ENCODE assay signal across 12 mouse cellular contexts in genomic region chr7:112055901-112056625, GRCm38 (mm10). TPM values are rescaled to one million over a fixed set of nuclear protein-coding genes. Genes with fewer than 3 reads are reported as not detected.
DNase-seq lines count a peak whose midpoint lies in the region; ATAC-seq lines count a peak whose summit lies in the region.
"Had no signal": no experiment of that assay in that cellular context is flagged by ENCODE, and none has a peak within 500 bp of the region (broad histone marks: within the 10 kb centered on the region; RNA-seq: fewer than 3 reads in every experiment).

No protein-coding gene starts in this region.

- no peak overlapping the region for H3K27ac ChIP-seq in kidney, embryonic 15.5 days
- no peak overlapping the region for H3K27ac ChIP-seq in stomach, embryonic 15.5 days
- no peak overlapping the region for H3K27ac ChIP-seq in forebrain, embryonic 13.5 days
- H3K27ac ChIP-seq: limb, embryonic 15.5 days had no signal

- H3K4me1 ChIP-seq in kidney, embryonic 15.5 days, result no peaks in the 10 kb centered on the region
- H3K4me1 ChIP-seq in stomach, embryonic 15.5 days, result no peaks in the 10 kb centered on the region
- no peaks in the 10 kb centered on the region for H3K4me1 ChIP-seq in forebrain, embryonic 13.5 days
- H3K4me1 ChIP-seq: limb, embryonic 15.5 days had no signal

- no peak overlapping the region for H3K4me3 ChIP-seq in kidney, embryonic 15.5 days (replicated peaks)
- no peak overlapping the region for H3K4me3 ChIP-seq in stomach, embryonic 15.5 days (replicated peaks)
- no peak overlapping the region for H3K4me3 ChIP-seq in forebrain, embryonic 13.5 days
- H3K4me3 ChIP-seq: limb, embryonic 15.5 days had no signal

- 72% methylated on average over 8 of the region's 8 CpGs for WGBS in kidney, embryonic 15.5 days
- 68% methylated on average over 8 of the region's 8 CpGs for WGBS in stomach, embryonic 15.5 days
- WGBS in forebrain, embryonic 13.5 days, result 87% methylated on average over 8 of the region's 8 CpGs

- H3K4me2 ChIP-seq in kidney, embryonic 15.5 days, result no peak overlapping the region
- H3K4me2 ChIP-seq in stomach, embryonic 15.5 days, result no peak overlapping the region
- H3K4me2 ChIP-seq in forebrain, embryonic 13.5 days, result no peak overlapping the region
- H3K4me2 ChIP-seq: limb, embryonic 15.5 days had no signal

- peak; percentile 62; the same call in 1 of the 2 replicates for ATAC-seq in kidney, embryonic 15.5 days (replicated peaks; ENCODE audit: low FRiP score)
- ATAC-seq in stomach, embryonic 15.5 days (ENCODE audit: insufficient read depth, low FRiP score, low read depth), result peak; percentile 53; the same call in 1 of the 2 replicates
- no peak for ATAC-seq in forebrain, embryonic 13.5 days

- H3K9me3 ChIP-seq in kidney, embryonic 15.5 days (replicated peaks), result no peaks in the 10 kb centered on the region
- H3K9me3 ChIP-seq in stomach, embryonic 15.5 days, result no peaks in the 10 kb centered on the region
- no peaks in the 10 kb centered on the region for H3K9me3 ChIP-seq in forebrain, embryonic 13.5 days (replicated peaks)
- H3K9me3 ChIP-seq: limb, embryonic 15.5 days had no signal

- intact Hi-C loops in gastrocnemius, postnatal 14 days (cut with DNase I; ENCODE audit: low total_unique reads), result no loop called here

- peak; percentile 61 for DNase-seq in adrenal gland, adult 2 months
- DNase-seq in adrenal gland, postnatal 25 days, result no peak
- peak; percentile 54 to 75 for DNase-seq in lung, adult 18-20 months
- no peak for DNase-seq in heart, adult 8-10 months (ENCODE audit: low spot score)
- DNase-seq in gastrocnemius, postnatal 14 days, result no peak
- DNase-seq: B cell, adult 2 months; embryo, embryonic 11 days; gastrocnemius, postnatal 36 days had no signal

- no peaks in the 10 kb centered on the region for H3K27me3 ChIP-seq in kidney, embryonic 15.5 days
- H3K27me3 ChIP-seq in stomach, embryonic 15.5 days (replicated peaks), result no peaks in the 10 kb centered on the region
- no peaks in the 10 kb centered on the region for H3K27me3 ChIP-seq in forebrain, embryonic 13.5 days
- H3K27me3 ChIP-seq: limb, embryonic 15.5 days had no signal

- H3K36me3 ChIP-seq in kidney, embryonic 15.5 days, result peaks cover 49% of the 10 kb centered on the region
- peaks cover 4% of the 10 kb centered on the region for H3K36me3 ChIP-seq in stomach, embryonic 15.5 days
- H3K36me3 ChIP-seq in forebrain, embryonic 13.5 days (ENCODE audit: poor library complexity, severe bottlenecking), result peaks cover 34% of the 10 kb centered on the region

- no peak overlapping the region for H3K9ac ChIP-seq in kidney, embryonic 15.5 days
- H3K9ac ChIP-seq in stomach, embryonic 15.5 days, result no peak overlapping the region
- no peak overlapping the region for H3K9ac ChIP-seq in forebrain, embryonic 13.5 days
- H3K9ac ChIP-seq: limb, embryonic 15.5 days had no signal

RNA-seq across cellular contexts. Expression of gene Usp47, which starts 32.8 kb away (rescaled TPM):
- 10 to 100 TPM; 58.8 to 64.5 TPM for total RNA-seq in adrenal gland, adult 2 months (2021)
- 4.3 and 5.2 TPM in 2 replicates for polyA plus RNA-seq in adrenal gland, adult 2 months (2012; rRNA removed)
- total RNA-seq in adrenal gland, postnatal 25 days (2021), result 73.4 and 75.9 TPM in 2 replicates
- polyA plus RNA-seq in kidney, embryonic 15.5 days (2015; fragmentation: Nextera tagmentation; extraction: Ambion mirVana), result 61.1 and 62.0 TPM in 2 replicates
- polyA plus RNA-seq in stomach, embryonic 15.5 days (2015; fragmentation: Nextera tagmentation; extraction: Ambion mirVana), result 59.2 and 60.5 TPM in 2 replicates
- 77.1 and 85.3 TPM in 2 replicates for polyA plus RNA-seq in forebrain, embryonic 13.5 days (2015; fragmentation: Nextera tagmentation; extraction: Ambion mirVana)
- total RNA-seq in heart, adult 8-10 months (2022), result 10 to 100 TPM; 82.4 to 97.0 (median 88.2) TPM
- 100 to 1,000 TPM; 123 to 126 TPM for total RNA-seq in gastrocnemius, postnatal 14 days (2021)

Comparison
In these comparisons a context has a peak if more than half of its experiments do, and no peak if none do; other contexts are left out.
1. DNase-seq: peak in adrenal gland, adult 2 months (single experiment) and lung, adult 18-20 months (2 of 2); none in adrenal gland, postnatal 25 days (single experiment), heart, adult 8-10 months (single experiment) and gastrocnemius, postnatal 14 days (single experiment).